Comparison of ENCODE assay signal across 8 mouse cellular contexts in genomic region chr5:115316968-115317644, GRCm38 (mm10). TPM values are rescaled to one million over a fixed set of nuclear protein-coding genes. Genes with fewer than 3 reads are reported as not detected.
DNase-seq lines count a peak whose midpoint lies in the region; ATAC-seq and TF ChIP-seq lines count a peak whose summit lies in the region.

No protein-coding gene starts in this region.

- no peak overlapping the region for H3K4me3 ChIP-seq in kidney, embryonic 15.5 days (replicated peaks)
- H3K4me3 ChIP-seq in hindbrain, embryonic 11.5 days (ENCODE audit: low read depth, low read length), result no peak overlapping the region
- H3K4me3 ChIP-seq in midbrain, postnatal 0 days (ENCODE audit: low read depth, low read length), result no peak overlapping the region

- ATAC-seq in kidney, embryonic 15.5 days (replicated peaks; ENCODE audit: low FRiP score), result no peak
- peak; percentile 45; the same call in 1 of the 2 replicates for ATAC-seq in hindbrain, embryonic 11.5 days (ENCODE audit: low FRiP score)
- ATAC-seq in midbrain, postnatal 0 days (ENCODE audit: low FRiP score), result no peak

- H3K27me3 ChIP-seq in kidney, embryonic 15.5 days, result no peaks in the 10 kb centered on the region
- no peaks in the 10 kb centered on the region for H3K27me3 ChIP-seq in hindbrain, embryonic 11.5 days (ENCODE audit: control insufficient read depth, insufficient read depth, low read length)
- H3K27me3 ChIP-seq in midbrain, postnatal 0 days (ENCODE audit: insufficient read depth, low read length), result no peaks in the 10 kb centered on the region

- H3K27ac ChIP-seq in kidney, embryonic 15.5 days, result peak overlapping the region; percentile 78
- H3K27ac ChIP-seq in hindbrain, embryonic 11.5 days (ENCODE audit: low read depth, low read length), result peak overlapping the region; percentile 88
- H3K27ac ChIP-seq in midbrain, postnatal 0 days (ENCODE audit: low read depth, low read length), result peak overlapping the region; percentile 8; the same call in 1 of the 2 replicates

- H3K4me1 ChIP-seq in kidney, embryonic 15.5 days, result peaks cover 47% of the 10 kb centered on the region
- peaks cover 9% of the 10 kb centered on the region; the same call in 1 of the 2 replicates for H3K4me1 ChIP-seq in hindbrain, embryonic 11.5 days (replicated peaks; ENCODE audit: control insufficient read depth, insufficient read depth, low read length)
- H3K4me1 ChIP-seq in midbrain, postnatal 0 days (ENCODE audit: insufficient read depth, low read length), result no peaks in the 10 kb centered on the region

- no peaks in the 10 kb centered on the region for H3K36me3 ChIP-seq in kidney, embryonic 15.5 days
- H3K36me3 ChIP-seq in hindbrain, embryonic 11.5 days (ENCODE audit: control insufficient read depth, insufficient read depth, low read length), result no peaks in the 10 kb centered on the region
- H3K36me3 ChIP-seq in midbrain, postnatal 0 days (ENCODE audit: insufficient read depth, low read length), result no peaks in the 10 kb centered on the region

- H3K4me2 ChIP-seq in kidney, embryonic 15.5 days, result peak overlapping the region; percentile 37
- H3K4me2 ChIP-seq in hindbrain, embryonic 11.5 days (replicated peaks; ENCODE audit: low read depth, low read length), result peak overlapping the region; percentile 6; the same call in 1 of the 2 replicates
- no peak overlapping the region for H3K4me2 ChIP-seq in midbrain, postnatal 0 days (ENCODE audit: low read depth, low read length, poor library complexity, severe bottlenecking)

- 11% methylated on average over 14 of the region's 14 CpGs for WGBS in kidney, embryonic 15.5 days
- 3% methylated on average over 14 of the region's 14 CpGs for WGBS in hindbrain, embryonic 11.5 days
- WGBS in midbrain, postnatal 0 days, result 10% methylated on average over 14 of the region's 14 CpGs

- TF ChIP-seq CTCF in midbrain, postnatal 0 days (IDR thresholded peaks at IDR 0.05), result no peak

- DNase-seq in kidney, adult 18-20 months, result no peak
- DNase-seq in brain, adult 2 months (ENCODE audit: low read depth, low spot score), result peak; percentile 62
- DNase-seq in hindbrain, embryonic 11.5 days (ENCODE audit: low spot score), result peak; percentile 42
- no peak for DNase-seq in midbrain, postnatal 0 days (ENCODE audit: low spot score)
- DNase-seq in adrenal gland, adult 8-10 months, result no peak
- DNase-seq in right cerebral cortex, postnatal 10 days (ENCODE audit: low spot score in 2 of 2), result no peak
- no peak for DNase-seq in adrenal gland, postnatal 25 days

- 0 out of 2 replicates have a peak overlapping the region, but pooled peaks have one; percentile 3 for H3K9ac ChIP-seq in kidney, embryonic 15.5 days
- peak overlapping the region; percentile 55; the same call in 1 of the 2 replicates for H3K9ac ChIP-seq in hindbrain, embryonic 11.5 days (ENCODE audit: low read depth, low read length)
- no peak overlapping the region for H3K9ac ChIP-seq in midbrain, postnatal 0 days (replicated peaks; ENCODE audit: low read length, poor library complexity, severe bottlenecking)

- H3K9me3 ChIP-seq in kidney, embryonic 15.5 days (replicated peaks), result no peaks in the 10 kb centered on the region
- no peaks in the 10 kb centered on the region for H3K9me3 ChIP-seq in hindbrain, embryonic 11.5 days (ENCODE audit: control insufficient read depth, low read length)
- H3K9me3 ChIP-seq in midbrain, postnatal 0 days (ENCODE audit: low read length), result no peaks in the 10 kb centered on the region

RNA-seq across cellular contexts. Expression of gene Srsf9, which starts 9.9 kb away (rescaled TPM):
- 301 and 315 TPM in 2 replicates for polyA plus RNA-seq in kidney, embryonic 15.5 days (2015; fragmentation: Nextera tagmentation; extraction: Ambion mirVana)
- 305 and 320 TPM in 2 replicates for polyA plus RNA-seq in hindbrain, embryonic 11.5 days (2014; fragmentation: Nextera tagmentation; extraction: Ambion mirVana)
- 44.1 and 45.5 TPM in 2 replicates for total RNA-seq in midbrain, postnatal 0 days (2014; rRNA removed)
- 88.0 and 93.8 TPM in 2 replicates for polyA plus RNA-seq in midbrain, postnatal 0 days (2015; fragmentation: Nextera tagmentation; extraction: Ambion mirVana)
- 10 to 100 TPM; 68.1 to 89.3 (median 75.9) TPM for total RNA-seq in adrenal gland, adult 8-10 months (2022)
- total RNA-seq in adrenal gland, postnatal 25 days (2021), result 74.5 and 77.0 TPM in 2 replicates

RNA-seq across cellular contexts. Expression of gene Dynll1, which starts 16.3 kb away (rescaled TPM):
- 1,617 and 1,807 TPM in 2 replicates for polyA plus RNA-seq in kidney, embryonic 15.5 days (2015; fragmentation: Nextera tagmentation; extraction: Ambion mirVana)
- 1,538 and 1,558 TPM in 2 replicates for polyA plus RNA-seq in hindbrain, embryonic 11.5 days (2014; fragmentation: Nextera tagmentation; extraction: Ambion mirVana)
- 196 and 214 TPM in 2 replicates for total RNA-seq in midbrain, postnatal 0 days (2014; rRNA removed)
- polyA plus RNA-seq in midbrain, postnatal 0 days (2015; fragmentation: Nextera tagmentation; extraction: Ambion mirVana), result 893 and 930 TPM in 2 replicates
- total RNA-seq in adrenal gland, adult 8-10 months (2022), result 100 to 1,000 TPM; 140 to 233 (median 156) TPM
- 243 and 326 TPM in 2 replicates for total RNA-seq in adrenal gland, postnatal 25 days (2021)

RNA-seq across cellular contexts. Expression of gene Gatc, which starts 23.9 kb away (rescaled TPM):
- polyA plus RNA-seq in kidney, embryonic 15.5 days (2015; fragmentation: Nextera tagmentation; extraction: Ambion mirVana), result 27.9 and 29.2 TPM in 2 replicates
- polyA plus RNA-seq in hindbrain, embryonic 11.5 days (2014; fragmentation: Nextera tagmentation; extraction: Ambion mirVana), result 43.0 and 51.2 TPM in 2 replicates
- 17.6 and 27.8 TPM in 2 replicates for total RNA-seq in midbrain, postnatal 0 days (2014; rRNA removed)
- polyA plus RNA-seq in midbrain, postnatal 0 days (2015; fragmentation: Nextera tagmentation; extraction: Ambion mirVana), result 39.2 and 42.4 TPM in 2 replicates
- 10 to 100 TPM; 21.5 to 24.6 (median 23.1) TPM for total RNA-seq in adrenal gland, adult 8-10 months (2022)
- 21.6 and 22.9 TPM in 2 replicates for total RNA-seq in adrenal gland, postnatal 25 days (2021)

RNA-seq across cellular contexts. Expression of gene Triap1, which starts 23.9 kb away (rescaled TPM):
- 56.2 and 58.2 TPM in 2 replicates for polyA plus RNA-seq in kidney, embryonic 15.5 days (2015; fragmentation: Nextera tagmentation; extraction: Ambion mirVana)
- polyA plus RNA-seq in hindbrain, embryonic 11.5 days (2014; fragmentation: Nextera tagmentation; extraction: Ambion mirVana), result 56.8 and 60.0 TPM in 2 replicates
- 10.7 and 16.9 TPM in 2 replicates for total RNA-seq in midbrain, postnatal 0 days (2014; rRNA removed)
- polyA plus RNA-seq in midbrain, postnatal 0 days (2015; fragmentation: Nextera tagmentation; extraction: Ambion mirVana), result 53.8 and 54.5 TPM in 2 replicates
- total RNA-seq in adrenal gland, adult 8-10 months (2022), result 10 to 100 TPM; 37.4 to 58.7 (median 46.8) TPM
- 37.6 and 47.5 TPM in 2 replicates for total RNA-seq in adrenal gland, postnatal 25 days (2021)

RNA-seq across cellular contexts. Expression of gene Cox6a1, which starts 31.7 kb away (rescaled TPM):
- polyA plus RNA-seq in kidney, embryonic 15.5 days (2015; fragmentation: Nextera tagmentation; extraction: Ambion mirVana), result 981 and 995 TPM in 2 replicates
- 811 and 829 TPM in 2 replicates for polyA plus RNA-seq in hindbrain, embryonic 11.5 days (2014; fragmentation: Nextera tagmentation; extraction: Ambion mirVana)
- 1,189 and 1,342 TPM in 2 replicates for total RNA-seq in midbrain, postnatal 0 days (2014; rRNA removed)
- 1,504 and 1,624 TPM in 2 replicates for polyA plus RNA-seq in midbrain, postnatal 0 days (2015; fragmentation: Nextera tagmentation; extraction: Ambion mirVana)
- total RNA-seq in adrenal gland, adult 8-10 months (2022), result 1,000 to 10,000 TPM in 2 of 4 experiments, 100 to 1,000 TPM in 2; 703 to 1,239 (median 893) TPM
- total RNA-seq in adrenal gland, postnatal 25 days (2021), result 1,153 and 1,399 TPM in 2 replicates

Comparison
In these comparisons a context has a peak if more than half of its experiments do, and no peak if none do; other contexts are left out.
1. H3K27ac ChIP-seq: peak in every context shown above with its lines; median percentile 88 in hindbrain, embryonic 11.5 days; 78 in kidney, embryonic 15.5 days; 8 in midbrain, postnatal 0 days.
2. DNase-seq: peak in brain, adult 2 months (single experiment) and hindbrain, embryonic 11.5 days (single experiment); none in kidney, adult 18-20 months (single experiment), midbrain, postnatal 0 days (single experiment), adrenal gland, adult 8-10 months (single experiment), right cerebral cortex, postnatal 10 days (0 of 2) and adrenal gland, postnatal 25 days (single experiment).